Mouse (Mus musculus) liver, adult 2 months (tissue): ENCODE data around the gene Creb1.

Source experiments
- CTCF ChIP-seq: fragments of 200-500 bp; IDR thresholded peaks from 2 replicates; pipeline ENCODE4 v1.5.1; 2011; ENCODE audit warnings: low read depth, low read length, control low read depth
- POLR2A ChIP-seq: fragments of 200-500 bp; IDR thresholded peaks from 2 replicates; pipeline ENCODE4 v1.6.1; 2011; ENCODE audit warnings: low read length, control low read depth; ENCODE audit not compliant: insufficient read depth; ENCODE audit errors: extremely low read depth

- TF ChIP-seq POLR2A (no peak), CTCF (no peak)
Observed at GRCm38 (mm10) chr1:64527626-64528025, 4.8 kb upstream of the Creb1 start.
